Mouse (Mus musculus) bone marrow, adult 2 months (tissue): ENCODE data around the gene Polr2h.

ENCODE experiments used
- CTCF ChIP-seq: fragments of 200-500 bp; IDR thresholded peaks from 2 replicates; pipeline ENCODE4 v1.5.1; 2011; ENCODE audit warnings: low read length, control low read depth; ENCODE audit not compliant: control insufficient read depth, insufficient read depth
- POLR2A ChIP-seq: fragments of 200-500 bp; IDR thresholded peaks from 2 replicates; pipeline ENCODE4 v1.6.1; 2011; ENCODE audit warnings: low read depth, mild to moderate bottlenecking, control low read depth, low read length, borderline replicate concordance; ENCODE audit not compliant: control insufficient read depth

GRCm38 (mm10) chr16:20724338-20724748 is 6.9 kb downstream of the Polr2h start:
- TF ChIP-seq POLR2A (no peak), CTCF (peak; percentile 68)
